Mouse (Mus musculus) lung, embryonic 16.5 days (tissue): Measurements from ENCODE around the gene Arhgef7. TPM values are rescaled to one million over a fixed set of nuclear protein-coding genes. Genes with fewer than 3 reads are reported as not detected.

Experiments
- ATAC-seq: fragments of 200-750 bp; cut with Nextera tagmentation; 2 replicates; pipeline ENCODE4 v1.8.0; 2017; ENCODE audit warnings: low read depth, mild to moderate bottlenecking, moderate library complexity
- H3K27ac ChIP-seq: fragments of 300-500 bp; sonication (generic); 2 replicates; pipeline ENCODE4 v1.5.1; 2014; ENCODE audit warnings: mild to moderate bottlenecking, control low read depth, low read length
- H3K27me3 ChIP-seq: fragments of 300-500 bp; sonication (generic); 2 replicates; pipeline ENCODE4 v1.6.1; 2014; ENCODE audit warnings: low read depth, low read length, mixed read lengths; ENCODE audit not compliant: control insufficient read depth, insufficient read depth
- H3K36me3 ChIP-seq: fragments of 300-500 bp; sonication (generic); 2 replicates; pipeline ENCODE4 v1.6.1; 2014; ENCODE audit warnings: low read length; ENCODE audit not compliant: control insufficient read depth, insufficient read depth
- H3K4me1 ChIP-seq: fragments of 300-500 bp; sonication (generic); replicated peaks from 2 replicates; pipeline ENCODE4 v1.6.1; 2014; ENCODE audit warnings: low read length, mixed read lengths; ENCODE audit not compliant: control insufficient read depth, insufficient read depth
- H3K4me2 ChIP-seq: fragments of 300-500 bp; sonication (generic); 2 replicates; pipeline ENCODE4 v1.6.1; 2014; ENCODE audit warnings: low read depth, low read length, control low read depth
- H3K4me3 ChIP-seq: fragments of 300-500 bp; sonication (generic); 2 replicates; pipeline ENCODE4 v1.5.1; 2014; ENCODE audit warnings: mild to moderate bottlenecking, low read length, control low read depth
- H3K9ac ChIP-seq: fragments of 300-500 bp; sonication (generic); 2 replicates; pipeline ENCODE4 v1.6.1; 2014; ENCODE audit warnings: low read length, control low read depth
- H3K9me3 ChIP-seq: fragments of 300-500 bp; sonication (generic); 2 replicates; pipeline ENCODE4 v1.6.1; 2016; ENCODE audit warnings: low read length; ENCODE audit not compliant: control insufficient read depth
- WGBS: fragments of 180-500 bp; shearing (Covaris S2); extraction: QIAGEN DNeasy Blood & Tissue Kit; methylation state at CpG from one replicate; pipeline ENCODE4 v1.1.7; 2014; 5-methylcytosine and 5-hydroxymethylcytosine counted together
- polyA plus RNA-seq: library from polyadenylated mRNA; unstranded; fragments of >200 nt; fragmentation: Nextera tagmentation; extraction: Ambion mirVana; gene quantifications from 2 replicates; pipeline ENCODE4 v1.2.1, GENCODE M21; 2015

The Arhgef7 gene
- polyA plus RNA-seq, 1 experiment from 2014 or later, result 40.1 TPM

DNA sequence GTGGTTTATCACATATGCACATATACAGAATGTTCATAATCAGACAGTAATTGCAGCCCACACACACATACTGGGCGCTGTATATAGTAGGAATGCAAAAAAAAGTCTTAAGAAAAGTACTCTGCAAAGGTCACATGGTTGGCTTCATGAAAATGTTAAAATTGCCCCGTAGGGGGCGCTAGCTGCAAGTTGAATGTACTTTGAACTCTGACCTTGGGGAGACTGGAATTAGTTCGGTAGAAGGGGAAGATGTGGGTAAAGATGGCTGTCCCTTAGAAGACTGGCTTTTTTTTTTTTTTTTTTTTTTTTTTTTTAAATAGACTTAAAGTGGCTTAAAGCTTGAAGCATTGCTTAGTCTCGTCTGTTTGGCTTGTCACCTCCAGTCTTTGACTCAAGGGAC, 28.4 kb downstream of the Arhgef7 start:
- Histone ChIP-seq H3K27ac (no peak overlapping the region), H3K27me3 (no peaks in the 10 kb centered on the region), H3K4me2 (no peak overlapping the region), H3K9me3 (no peaks in the 10 kb centered on the region), H3K36me3 (no peaks in the 10 kb centered on the region), H3K9ac (no peak overlapping the region), H3K4me3 (no peak overlapping the region), H3K4me1 (peaks cover 18% of the 10 kb centered on the region)
- 11% methylated on average over 5 of the region's 5 CpGs for WGBS
- no peak for ATAC-seq

DNA sequence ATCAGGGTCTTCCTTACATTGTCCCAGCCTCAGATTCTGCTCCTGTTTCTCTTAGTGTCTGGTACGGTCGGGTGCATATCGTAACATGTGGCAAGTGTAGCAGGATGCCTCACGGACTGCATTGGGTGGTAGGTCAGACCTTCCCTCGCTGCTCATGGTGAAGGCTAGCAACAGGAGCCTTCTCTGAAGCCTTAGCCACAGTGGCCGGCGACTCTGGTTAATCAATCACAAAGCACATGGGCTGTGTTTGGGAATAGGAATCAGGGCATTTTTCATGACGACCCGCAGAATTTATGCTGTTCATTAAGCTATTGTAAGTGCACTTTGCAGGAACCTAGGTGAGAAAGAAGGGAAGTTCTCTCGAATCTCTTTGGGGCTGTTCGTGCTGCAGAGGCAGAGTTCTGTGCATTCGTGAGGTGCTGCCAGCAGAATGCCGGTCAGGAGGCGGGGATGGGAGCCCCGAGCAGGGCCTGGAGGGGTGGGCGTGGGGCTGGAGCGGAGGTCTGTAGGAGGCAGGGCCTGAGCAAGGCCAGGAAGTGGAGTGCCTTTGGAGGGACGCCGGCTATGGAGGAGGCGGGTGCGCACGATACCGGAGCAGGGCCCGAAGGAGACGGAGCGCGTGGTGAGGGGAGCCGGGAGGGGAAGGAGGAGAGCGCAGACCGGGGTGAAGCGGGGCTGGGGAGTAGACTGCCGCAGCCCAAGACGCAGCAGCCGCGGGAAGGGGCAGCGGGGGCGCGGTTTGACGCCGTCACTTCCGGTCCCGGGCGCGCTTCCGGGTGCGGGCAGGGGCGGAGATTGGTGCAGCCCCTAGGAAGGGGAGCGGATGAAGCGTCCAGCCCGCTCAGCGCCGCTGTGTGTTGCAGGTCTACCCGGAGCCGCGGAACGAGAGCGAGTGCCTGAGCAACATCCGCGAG, 30.3 kb downstream of the Arhgef7 start:
- H3K9ac ChIP-seq, result peak overlapping the region; percentile 82
- no peaks in the 10 kb centered on the region for H3K27me3 ChIP-seq
- H3K4me1 ChIP-seq, result peaks cover 18% of the 10 kb centered on the region
- WGBS, result 2% methylated on average over 43 of the region's 59 CpGs
- H3K36me3 ChIP-seq, result no peaks in the 10 kb centered on the region
- H3K4me3 ChIP-seq, result peak overlapping the region; percentile 81
- ATAC-seq, result peak; percentile 97
- H3K27ac ChIP-seq, result peak overlapping the region; percentile 40
- H3K9me3 ChIP-seq, result no peaks in the 10 kb centered on the region
- peak overlapping the region; percentile 90 for H3K4me2 ChIP-seq

DNA sequence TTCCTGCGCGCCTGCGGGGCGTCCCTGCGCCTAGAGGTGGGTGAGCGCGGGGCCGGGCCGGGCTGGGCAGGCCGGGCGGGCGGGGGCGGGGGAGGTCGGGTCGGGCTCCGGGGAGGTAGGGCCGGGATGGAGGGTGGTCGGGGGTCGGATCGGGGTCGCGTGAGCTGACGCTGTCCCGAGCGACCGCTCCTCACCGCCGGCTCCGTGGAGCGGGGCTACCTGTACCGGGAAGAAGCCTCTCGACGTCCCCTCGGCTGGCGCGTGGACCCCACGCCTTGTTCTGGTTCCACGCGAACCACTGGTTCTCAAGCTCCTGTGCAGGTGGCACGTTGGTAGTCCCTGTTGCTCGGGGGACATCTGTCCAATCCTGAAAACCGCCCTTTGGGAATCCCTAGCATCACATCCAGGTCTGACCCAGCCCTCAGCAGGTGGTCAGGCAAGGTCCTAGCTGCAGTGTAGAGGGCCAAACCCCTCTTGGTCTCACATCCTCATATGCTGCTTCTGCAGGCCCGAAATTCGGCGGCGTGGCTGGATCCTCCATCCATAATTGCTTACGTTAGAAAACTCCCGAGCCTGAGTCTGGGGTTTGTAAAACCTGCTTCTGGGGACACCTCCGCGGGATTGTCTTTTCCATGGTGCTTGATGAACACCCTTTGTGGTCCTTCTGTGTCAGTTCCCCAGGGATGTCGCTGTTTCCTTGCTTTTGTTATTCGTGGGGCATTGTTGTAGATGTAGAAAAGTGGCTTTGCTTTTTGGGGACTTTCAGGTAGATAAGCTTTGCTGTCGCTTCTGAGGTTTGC, 31.2 kb downstream of the Arhgef7 start:
- Histone ChIP-seq H3K4me1 (peaks cover 18% of the 10 kb centered on the region), H3K27ac (peak overlapping the region; percentile 40), H3K36me3 (no peaks in the 10 kb centered on the region), H3K4me3 (peak overlapping the region; percentile 81), H3K9ac (peak overlapping the region; percentile 82), H3K4me2 (peak overlapping the region; percentile 72), H3K9me3 (no peaks in the 10 kb centered on the region), H3K27me3 (no peaks in the 10 kb centered on the region)
- 2% methylated on average over 29 of the region's 53 CpGs for WGBS
- ATAC-seq, result no peak; the same call in 1 of the 2 replicates

DNA sequence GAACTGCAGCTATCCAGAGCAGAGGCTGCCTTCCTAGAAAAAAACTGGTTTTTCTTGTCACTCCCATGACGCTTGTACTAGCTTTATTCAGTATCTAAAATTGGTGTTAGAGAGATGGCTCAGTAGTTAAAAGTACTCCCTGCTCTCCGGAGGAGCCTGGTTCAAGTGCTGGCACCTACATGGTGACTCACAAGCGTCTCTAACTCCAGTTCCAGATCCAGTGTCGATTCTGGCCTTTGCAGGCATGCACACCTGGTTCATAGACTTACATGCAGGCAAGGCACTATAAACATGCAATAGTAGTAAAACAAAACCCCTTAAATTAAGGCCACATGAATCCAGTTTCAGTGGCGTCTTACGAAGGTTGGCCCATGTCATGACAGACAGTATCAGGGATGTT, 34.0 kb downstream of the Arhgef7 start:
- 81% methylated on average over 6 of the region's 6 CpGs for WGBS
- H3K4me3 ChIP-seq, result no peak overlapping the region
- no peaks in the 10 kb centered on the region for H3K36me3 ChIP-seq
- no peak overlapping the region for H3K4me2 ChIP-seq
- H3K27me3 ChIP-seq, result no peaks in the 10 kb centered on the region
- H3K4me1 ChIP-seq, result peaks cover 18% of the 10 kb centered on the region
- no peak overlapping the region for H3K9ac ChIP-seq
- ATAC-seq, result no peak
- no peaks in the 10 kb centered on the region for H3K9me3 ChIP-seq
- H3K27ac ChIP-seq, result no peak overlapping the region

DNA sequence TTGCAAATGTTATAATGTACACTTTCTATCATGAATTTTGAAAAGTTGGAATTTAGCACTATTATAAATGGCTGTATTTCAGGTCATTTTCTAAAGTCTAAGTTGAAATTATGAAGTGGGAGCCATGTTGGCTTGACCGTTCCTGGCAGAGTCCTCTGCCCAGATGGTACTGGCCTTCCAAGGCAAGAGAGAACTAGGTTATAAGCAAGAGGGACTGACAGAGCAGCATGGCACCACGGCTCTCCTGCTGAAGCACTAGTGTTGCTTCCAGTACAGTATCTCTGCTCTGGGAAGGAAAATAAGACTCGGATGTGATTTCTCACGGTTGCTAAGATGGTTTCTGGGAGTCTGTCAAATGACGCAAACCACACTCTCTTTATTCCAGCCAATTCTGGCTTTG, 34.5 kb downstream of the Arhgef7 start:
- ATAC-seq, result no peak
- H3K27me3 ChIP-seq, result no peaks in the 10 kb centered on the region
- H3K4me1 ChIP-seq, result peaks cover 16% of the 10 kb centered on the region
- no peak overlapping the region for H3K4me2 ChIP-seq
- no peak overlapping the region for H3K4me3 ChIP-seq
- no peak overlapping the region for H3K9ac ChIP-seq
- H3K27ac ChIP-seq, result no peak overlapping the region
- H3K9me3 ChIP-seq, result no peaks in the 10 kb centered on the region
- no peaks in the 10 kb centered on the region; the same call in 1 of the 2 replicates for H3K36me3 ChIP-seq
- WGBS, result 77% methylated on average over 5 of the region's 5 CpGs

DNA sequence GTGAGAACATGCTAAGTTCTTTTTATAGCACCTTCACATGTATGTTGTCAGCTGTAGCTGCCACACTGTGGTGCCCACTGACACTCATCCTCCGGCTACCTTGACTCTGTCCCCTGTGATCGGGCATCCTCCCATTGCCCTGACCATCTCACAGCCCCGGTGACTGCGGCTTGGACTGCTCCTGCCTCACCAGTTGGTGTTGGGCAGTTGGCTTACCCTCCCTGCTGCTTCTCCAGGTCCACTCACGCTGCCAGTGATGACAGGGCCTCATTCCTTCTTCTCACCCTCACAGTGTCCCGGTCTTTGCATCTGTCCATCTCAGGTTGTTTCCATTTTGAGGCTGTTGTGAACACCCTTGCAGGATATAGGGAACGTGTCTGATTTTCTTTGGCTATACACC, 35.3 kb downstream of the Arhgef7 start:
- ATAC-seq, result no peak
- Histone ChIP-seq H3K27me3 (no peaks in the 10 kb centered on the region), H3K9me3 (no peaks in the 10 kb centered on the region), H3K9ac (no peak overlapping the region), H3K4me2 (no peak overlapping the region), H3K36me3 (no peaks in the 10 kb centered on the region; the same call in 1 of the 2 replicates), H3K4me3 (no peak overlapping the region), H3K4me1 (peaks cover 10% of the 10 kb centered on the region), H3K27ac (no peak overlapping the region)
- 91% methylated on average over 7 of the region's 7 CpGs for WGBS

DNA sequence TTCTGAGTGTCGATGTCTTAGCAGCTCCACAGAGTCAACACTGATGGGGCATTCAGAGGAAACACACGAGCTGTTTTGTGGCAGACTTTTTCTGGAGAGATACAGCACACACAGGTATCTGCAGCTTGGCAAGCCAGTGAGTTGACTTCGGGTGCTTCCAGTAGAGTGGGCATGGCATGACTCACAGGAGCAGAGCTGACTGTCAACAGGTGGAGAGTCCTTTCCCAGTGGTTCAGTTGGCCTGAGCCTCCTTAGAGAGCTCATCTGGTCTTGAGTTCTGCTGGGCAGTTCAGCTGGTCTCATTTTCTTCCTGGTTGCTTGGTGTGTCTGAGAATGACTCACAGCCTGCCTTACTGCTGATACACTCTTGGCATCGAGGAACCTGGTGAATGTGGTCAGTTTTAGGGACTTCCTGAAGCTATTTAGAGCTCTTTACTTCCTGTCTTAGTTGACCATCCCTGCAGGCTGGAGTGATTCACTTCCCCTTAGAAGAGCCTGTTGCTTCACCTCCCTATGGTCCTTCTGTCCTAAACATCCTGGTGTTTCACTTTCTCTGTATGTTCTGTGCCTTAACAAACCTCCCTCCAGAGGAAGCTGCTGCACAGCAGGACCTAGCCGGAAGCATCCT, 39.8 kb downstream of the Arhgef7 start:
- H3K9me3 ChIP-seq, result no peaks in the 10 kb centered on the region
- no peaks in the 10 kb centered on the region for H3K27me3 ChIP-seq
- no peak overlapping the region for H3K4me3 ChIP-seq
- H3K36me3 ChIP-seq, result no peaks in the 10 kb centered on the region; the same call in 1 of the 2 replicates
- H3K4me1 ChIP-seq, result no peaks in the 10 kb centered on the region
- no peak for ATAC-seq
- no peak overlapping the region for H3K4me2 ChIP-seq
- 84% methylated on average over 5 of the region's 5 CpGs for WGBS
- no peak overlapping the region for H3K9ac ChIP-seq
- no peak overlapping the region for H3K27ac ChIP-seq

DNA sequence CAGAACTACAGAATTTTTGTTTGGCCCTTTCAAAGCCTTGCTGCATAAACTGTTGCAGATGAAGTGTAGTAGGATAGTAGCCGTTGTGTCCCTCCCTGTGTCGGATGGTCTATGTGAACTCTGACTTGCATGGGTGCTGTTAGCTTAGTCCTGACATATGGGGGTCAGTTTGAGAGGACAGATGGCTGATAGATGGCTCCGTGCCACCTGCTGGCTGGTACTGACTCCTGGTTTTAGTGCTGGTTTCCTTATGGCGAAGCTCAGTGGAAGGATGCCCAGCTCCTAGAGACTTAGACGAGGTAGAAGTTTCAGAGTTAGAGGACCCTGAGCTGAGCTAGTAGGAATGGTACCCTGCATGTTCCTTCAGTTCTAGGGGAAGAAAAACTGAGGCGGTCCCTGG, 42.5 kb downstream of the Arhgef7 start:
- H3K27ac ChIP-seq, result no peak overlapping the region
- H3K4me2 ChIP-seq, result no peak overlapping the region
- no peaks in the 10 kb centered on the region for H3K27me3 ChIP-seq
- H3K36me3 ChIP-seq, result no peaks in the 10 kb centered on the region; the same call in 1 of the 2 replicates
- WGBS, result 84% methylated on average over 6 of the region's 6 CpGs
- no peak overlapping the region for H3K9ac ChIP-seq
- no peak overlapping the region for H3K4me3 ChIP-seq
- ATAC-seq, result no peak
- no peaks in the 10 kb centered on the region for H3K9me3 ChIP-seq
- peaks cover 19% of the 10 kb centered on the region for H3K4me1 ChIP-seq
